Comparison of ENCODE assay signal across 14 mouse cellular contexts in the genomic region with DNA sequence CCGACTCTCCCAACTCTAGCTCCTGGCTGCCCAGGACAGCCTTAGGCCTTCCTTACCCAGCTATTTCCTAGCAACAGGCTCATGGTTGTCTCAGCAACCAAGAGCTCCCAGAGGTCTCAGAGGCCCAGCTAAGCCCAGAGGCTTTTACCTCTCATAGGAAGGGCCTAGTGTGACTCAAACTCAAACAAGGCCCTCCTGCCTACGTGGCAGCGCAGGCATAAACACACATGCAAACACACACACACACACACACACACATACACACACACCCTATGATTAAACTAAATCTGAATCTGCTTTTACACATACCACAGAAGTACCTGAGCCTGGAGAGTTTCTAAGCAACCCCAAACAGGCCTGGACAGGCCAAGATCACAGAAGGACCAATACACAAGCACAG. TPM values are rescaled to one million over a fixed set of nuclear protein-coding genes. Genes with fewer than 3 reads are reported as not detected.
A peak's percentile ranks its signal among the peaks of the same experiment; 100 is the strongest.
DNase-seq lines count a peak whose midpoint lies in the region; ATAC-seq and TF ChIP-seq lines count a peak whose summit lies in the region.
"Had no signal": no experiment of that assay in that cellular context is flagged by ENCODE, and none has a peak within 500 bp of the region (broad histone marks: within the 10 kb centered on the region; RNA-seq: fewer than 3 reads in every experiment).

No protein-coding gene starts in this region.

- H3K27me3 ChIP-seq in kidney, embryonic 16.5 days (ENCODE audit: insufficient read depth, low read length) = no peaks in the 10 kb centered on the region
- H3K27me3 ChIP-seq in limb, embryonic 13.5 days = no peaks in the 10 kb centered on the region

- 0 out of 2 replicates have a peak overlapping the region, but pooled peaks have one; percentile 3 for H3K4me3 ChIP-seq in kidney, embryonic 16.5 days (ENCODE audit: low read length)
- H3K4me3 ChIP-seq in limb, embryonic 13.5 days = no peak overlapping the region
- H3K4me3 ChIP-seq in left cerebral cortex, adult 2 months = no peak overlapping the region

- H3K9me3 ChIP-seq in kidney, embryonic 16.5 days (ENCODE audit: low read length) = no peaks in the 10 kb centered on the region
- no peaks in the 10 kb centered on the region for H3K9me3 ChIP-seq in limb, embryonic 13.5 days

- peak overlapping the region; percentile 27; the same call in 1 of the 2 replicates for H3K4me2 ChIP-seq in kidney, embryonic 16.5 days (replicated peaks; ENCODE audit: low read depth, low read length)
- H3K4me2 ChIP-seq in limb, embryonic 13.5 days (replicated peaks) = peak overlapping the region; percentile 88; the same call in 1 of the 2 replicates

- H3K27ac ChIP-seq in kidney, embryonic 16.5 days (ENCODE audit: low read length) = no peak overlapping the region
- H3K27ac ChIP-seq in limb, embryonic 13.5 days = no peak overlapping the region
- no peak overlapping the region for H3K27ac ChIP-seq in left cerebral cortex, adult 2 months

- H3K36me3 ChIP-seq in kidney, embryonic 16.5 days (ENCODE audit: insufficient read depth, low read length) = no peaks in the 10 kb centered on the region
- no peaks in the 10 kb centered on the region for H3K36me3 ChIP-seq in limb, embryonic 13.5 days

- no peak for DNase-seq in kidney, postnatal 14 days
- DNase-seq in urinary bladder, postnatal 36 days (ENCODE audit: low spot score in 2 of 2) = peak; percentile 46 to 48
- no peak for DNase-seq in urinary bladder, adult 2 months (ENCODE audit: low spot score)
- DNase-seq in left cerebral cortex, adult 2 months (ENCODE audit: extremely low spot score in 1 of 2, low spot score in 2 of 2) = no peak
- DNase-seq in layer of hippocampus, adult 9-11 months = no peak
- DNase-seq: adrenal gland, adult 2 months; cerebellum, adult 18-20 months; heart, postnatal 10 days; kidney, postnatal 4 days; lung, adult 18-20 months had no signal

- no peak for TF ChIP-seq CTCF in left cerebral cortex, adult 2 months (IDR thresholded peaks at IDR 0.05)

- intact Hi-C loops in left cerebral cortex, adult 2 months (cut with DNase I) = loop anchor here (5.0 kb wide), 2 partner anchors 76 to 121 kb away; partner anchors contain the start of genes Fgf11 and Polr2a

- no peak for ATAC-seq in kidney, embryonic 16.5 days (ENCODE audit: low FRiP score, low TSS enrichment)
- no peak for ATAC-seq in limb, embryonic 13.5 days (ENCODE audit: low FRiP score, low read depth)

- peaks cover 52% of the 10 kb centered on the region for H3K4me1 ChIP-seq in kidney, embryonic 16.5 days (ENCODE audit: insufficient read depth, low read length)
- H3K4me1 ChIP-seq in limb, embryonic 13.5 days = peaks cover 46% of the 10 kb centered on the region

- 86% methylated on average over 3 of the region's 3 CpGs for WGBS in kidney, embryonic 16.5 days
- WGBS in limb, embryonic 13.5 days = 82% methylated on average over 3 of the region's 3 CpGs

- H3K9ac ChIP-seq in kidney, embryonic 16.5 days (replicated peaks; ENCODE audit: low read length) = no peak overlapping the region
- H3K9ac ChIP-seq in limb, embryonic 13.5 days = no peak overlapping the region

RNA-seq across cellular contexts. Expression of gene Tmem95, which starts 0.6 kb away (rescaled TPM):
- polyA plus RNA-seq in kidney, embryonic 16.5 days (2015; fragmentation: Nextera tagmentation; extraction: Ambion mirVana) = not detected in 2 replicates
- polyA plus RNA-seq in urinary bladder, adult 2 months (2012; rRNA removed) = not detected in 2 replicates
- 0.51 TPM in 1 of 2 replicates, not detected in the other for polyA plus RNA-seq in limb, embryonic 13.5 days (2015; fragmentation: Nextera tagmentation; extraction: Ambion mirVana)
- not detected for total RNA-seq in left cerebral cortex, adult 2 months (2021)
- total RNA-seq: adrenal gland, adult 2 months; ES-E14; heart, postnatal 10 days; monocyte, adult 5-6 weeks had no signal
- polyA plus RNA-seq: adrenal gland, adult 2 months had no signal

RNA-seq across cellular contexts. Expression of gene Kctd11, which starts 2.8 kb away (rescaled TPM):
- 11.3 and 12.5 TPM in 2 replicates for polyA plus RNA-seq in kidney, embryonic 16.5 days (2015; fragmentation: Nextera tagmentation; extraction: Ambion mirVana)
- polyA plus RNA-seq in urinary bladder, adult 2 months (2012; rRNA removed) = 11.8 and 13.8 TPM in 2 replicates
- polyA plus RNA-seq in limb, embryonic 13.5 days (2015; fragmentation: Nextera tagmentation; extraction: Ambion mirVana) = 4.3 and 4.4 TPM in 2 replicates
- 1 to 10 TPM; 1.3 to 1.5 TPM for total RNA-seq in left cerebral cortex, adult 2 months (2021)

RNA-seq across cellular contexts. Expression of gene Acap1, which starts 16.9 kb away (rescaled TPM):
- 0.44 and 0.67 TPM in 2 replicates for polyA plus RNA-seq in kidney, embryonic 16.5 days (2015; fragmentation: Nextera tagmentation; extraction: Ambion mirVana)
- 2.0 and 2.5 TPM in 2 replicates for polyA plus RNA-seq in urinary bladder, adult 2 months (2012; rRNA removed)
- 1.1 and 1.5 TPM in 2 replicates for polyA plus RNA-seq in limb, embryonic 13.5 days (2015; fragmentation: Nextera tagmentation; extraction: Ambion mirVana)
- not detected for total RNA-seq in left cerebral cortex, adult 2 months (2021)

RNA-seq across cellular contexts. Expression of gene Tnk1, which starts 19.9 kb away (rescaled TPM):
- 7.0 and 7.3 TPM in 2 replicates for polyA plus RNA-seq in kidney, embryonic 16.5 days (2015; fragmentation: Nextera tagmentation; extraction: Ambion mirVana)
- 15.2 and 15.4 TPM in 2 replicates for polyA plus RNA-seq in urinary bladder, adult 2 months (2012; rRNA removed)
- polyA plus RNA-seq in limb, embryonic 13.5 days (2015; fragmentation: Nextera tagmentation; extraction: Ambion mirVana) = 1.9 and 2.0 TPM in 2 replicates
- under 1 TPM in 1 of 2 experiments, not detected in 1; 0.20 TPM for total RNA-seq in left cerebral cortex, adult 2 months (2021)
- total RNA-seq: heart, postnatal 10 days; monocyte, adult 5-6 weeks had no signal

RNA-seq across cellular contexts. Expression of gene 2810408A11Rik, which starts 22.4 kb away (rescaled TPM):
- 11.7 and 12.8 TPM in 2 replicates for polyA plus RNA-seq in kidney, embryonic 16.5 days (2015; fragmentation: Nextera tagmentation; extraction: Ambion mirVana)
- 1.1 and 1.3 TPM in 2 replicates for polyA plus RNA-seq in urinary bladder, adult 2 months (2012; rRNA removed)
- 16.1 and 19.4 TPM in 2 replicates for polyA plus RNA-seq in limb, embryonic 13.5 days (2015; fragmentation: Nextera tagmentation; extraction: Ambion mirVana)
- total RNA-seq in left cerebral cortex, adult 2 months (2021) = under 1 TPM; 0.23 to 0.87 TPM
- total RNA-seq: monocyte, adult 5-6 weeks had no signal

Comparison
In these comparisons a context has a peak if more than half of its experiments do, and no peak if none do; other contexts are left out.
1. DNase-seq: peak in urinary bladder, postnatal 36 days (2 of 2); none in kidney, postnatal 14 days (single experiment), urinary bladder, adult 2 months (single experiment), left cerebral cortex, adult 2 months (0 of 2) and layer of hippocampus, adult 9-11 months (single experiment).